Mouse (Mus musculus) cerebellum, postnatal 4 days (tissue): Measurements from ENCODE around the gene Fkbp1a.

Experiments used
- DNase-seq, 2 experiments: peaks; one replicate each; pipeline ENCODE4 v3.0.0; 2022; ENCODE audit warnings: low spot score in 2 of 2, mixed read lengths in 1 of 2

Fkbp1a gene

GRCm38 (mm10) chr2:151542323-151543062, at the start of gene Fkbp1a:
Fkbp1a (plus strand) TSS chr2:151542483.
- peak; percentile 91 to 97 for DNase-seq

GRCm38 (mm10) chr2:151494035-151494803, 48.1 kb upstream of the Fkbp1a start, which contains the start of gene Nsfl1c:
Nsfl1c (plus strand) TSS chr2:151494182.
- peak; percentile 97 for DNase-seq

GRCm38 (mm10) chr2:151498358-151498757, 43.9 kb upstream of the Fkbp1a start:
- no peak for DNase-seq

- DNase-seq: no peak
These were observed 41.8 kb upstream of the Fkbp1a start for GRCm38 (mm10) chr2:151500442-151501007.

GRCm38 (mm10) chr2:151504226-151504625, 38.1 kb upstream of the Fkbp1a start:
- no peak for DNase-seq

- DNase-seq: peak in 1 of 2 experiments; percentile 50
These were observed 30.1 kb upstream of the Fkbp1a start for GRCm38 (mm10) chr2:151512199-151512598.

- no peak for DNase-seq
These were observed 28.6 kb upstream of the Fkbp1a start for GRCm38 (mm10) chr2:151513525-151514285.

GRCm38 (mm10) chr2:151519000-151519399, 23.3 kb upstream of the Fkbp1a start:
- no peak for DNase-seq

- no peak for DNase-seq
These were observed 17.8 kb upstream of the Fkbp1a start for GRCm38 (mm10) chr2:151524324-151525041.

GRCm38 (mm10) chr2:151525520-151525919, 16.8 kb upstream of the Fkbp1a start:
- DNase-seq: no peak

GRCm38 (mm10) chr2:151528066-151528465, 14.2 kb upstream of the Fkbp1a start:
- DNase-seq: no peak

GRCm38 (mm10) chr2:151529169-151529568, 13.1 kb upstream of the Fkbp1a start:
- DNase-seq: no peak

GRCm38 (mm10) chr2:151530378-151531230, 11.7 kb upstream of the Fkbp1a start:
- no peak for DNase-seq

GRCm38 (mm10) chr2:151533632-151534031, 8.7 kb upstream of the Fkbp1a start:
- DNase-seq: no peak

- no peak for DNase-seq
These were observed 6.2 kb upstream of the Fkbp1a start for GRCm38 (mm10) chr2:151535961-151536617.

- DNase-seq: no peak
These were observed 5.7 kb upstream of the Fkbp1a start for GRCm38 (mm10) chr2:151536618-151536974.

- DNase-seq: no peak
These were observed 3.6 kb upstream of the Fkbp1a start for GRCm38 (mm10) chr2:151538646-151539045.

- DNase-seq: peak in 1 of 2 experiments; percentile 44
These were observed 996 bp downstream of the Fkbp1a start for GRCm38 (mm10) chr2:151543063-151543895.

- no peak for DNase-seq
These were observed 2.4 kb downstream of the Fkbp1a start for GRCm38 (mm10) chr2:151544673-151545072.
